Mouse (Mus musculus) brown adipose tissue, adult 24 weeks (tissue): ENCODE data around the gene Letm1. TPM values are rescaled to one million over a fixed set of nuclear protein-coding genes. Genes with fewer than 3 reads are reported as not detected.
A peak's percentile ranks its signal among the peaks of the same experiment; 100 is the strongest.

Experiments used
- H3K27ac ChIP-seq: fragments of 200-500 bp; replicated peaks from 2 replicates; pipeline ENCODE4 v1.5.1; 2012; ENCODE audit warnings: low read depth, mild to moderate bottlenecking, low read length
- H3K4me1 ChIP-seq: fragments of 200-500 bp; 2 replicates; pipeline ENCODE4 v1.6.1; 2012; ENCODE audit warnings: low read length, mixed read lengths; ENCODE audit not compliant: control insufficient read depth, insufficient read depth, insufficient read length
- H3K4me3 ChIP-seq: fragments of 200-500 bp; 2 replicates; pipeline ENCODE4 v1.5.1; 2012; ENCODE audit warnings: low read depth, mild to moderate bottlenecking, low read length, moderate library complexity; ENCODE audit not compliant: insufficient read depth
- polyA plus RNA-seq: library from polyadenylated mRNA; stranded (reverse); fragments of >200 nt; gene quantifications from 2 replicates; pipeline ENCODE4 v1.2.4, GENCODE M21; 2012; ENCODE audit not compliant: missing spikeins, insufficient read depth, insufficient read length

The Letm1 gene
- polyA plus RNA-seq, 1 experiment, result 124 TPM

- H3K27ac ChIP-seq, result no peak overlapping the region
- 0 out of 2 replicates have a peak, but pooled peaks cover 3% of the 10 kb centered on the region for H3K4me1 ChIP-seq
- no peak overlapping the region for H3K4me3 ChIP-seq
These were observed 77.5 kb downstream of the Letm1 start for GRCm38 (mm10) chr5:33704945-33705611.

GRCm38 (mm10) chr5:33703999-33704398 is 78.6 kb downstream of the Letm1 start:
- Histone ChIP-seq H3K27ac (no peak overlapping the region), H3K4me3 (no peak overlapping the region), H3K4me1 (0 out of 2 replicates have a peak, but pooled peaks cover 3% of the 10 kb centered on the region)

- Histone ChIP-seq H3K27ac (no peak overlapping the region), H3K4me1 (0 out of 2 replicates have a peak, but pooled peaks cover 3% of the 10 kb centered on the region), H3K4me3 (no peak overlapping the region)
These were observed 80.8 kb downstream of the Letm1 start for GRCm38 (mm10) chr5:33701832-33702231.

GRCm38 (mm10) chr5:33700010-33700409 is 82.6 kb downstream of the Letm1 start:
- no peak overlapping the region for H3K27ac ChIP-seq
- H3K4me1 ChIP-seq, result peaks cover 3% of the 10 kb centered on the region; the same call in 1 of the 2 replicates
- H3K4me3 ChIP-seq, result no peak overlapping the region

- H3K27ac ChIP-seq, result no peak overlapping the region
- H3K4me1 ChIP-seq, result peaks cover 3% of the 10 kb centered on the region; the same call in 1 of the 2 replicates
- no peak overlapping the region for H3K4me3 ChIP-seq
These were observed 83.9 kb downstream of the Letm1 start for GRCm38 (mm10) chr5:33698669-33699068.

- Histone ChIP-seq H3K4me1 (peaks cover 3% of the 10 kb centered on the region; the same call in 1 of the 2 replicates), H3K27ac (no peak overlapping the region), H3K4me3 (no peak overlapping the region)
These were observed 84.6 kb downstream of the Letm1 start for GRCm38 (mm10) chr5:33697947-33698512.

GRCm38 (mm10) chr5:33697534-33697933 is 85.1 kb downstream of the Letm1 start:
- Histone ChIP-seq H3K27ac (no peak overlapping the region), H3K4me3 (no peak overlapping the region), H3K4me1 (peaks cover 3% of the 10 kb centered on the region; the same call in 1 of the 2 replicates)

- Histone ChIP-seq H3K4me3 (no peak overlapping the region), H3K4me1 (peaks cover 3% of the 10 kb centered on the region; the same call in 1 of the 2 replicates), H3K27ac (no peak overlapping the region)
These were observed 86.2 kb downstream of the Letm1 start for GRCm38 (mm10) chr5:33696430-33696829.

- Histone ChIP-seq H3K4me3 (peak overlapping the region; percentile 71), H3K27ac (no peak overlapping the region), H3K4me1 (peaks cover 3% of the 10 kb centered on the region; the same call in 1 of the 2 replicates)
These were observed 86.9 kb downstream of the Letm1 start for GRCm38 (mm10) chr5:33695718-33696121.

GRCm38 (mm10) chr5:33694848-33695717 is 87.5 kb downstream of the Letm1 start:
- H3K4me1 ChIP-seq, result no peaks in the 10 kb centered on the region; the same call in 1 of the 2 replicates
- H3K27ac ChIP-seq, result peak overlapping the region; percentile 48; the same call in 1 of the 2 replicates
- peak overlapping the region; percentile 71 for H3K4me3 ChIP-seq

GRCm38 (mm10) chr5:33694461-33694847 is 88.2 kb downstream of the Letm1 start:
- Histone ChIP-seq H3K27ac (no peak overlapping the region), H3K4me3 (no peak overlapping the region), H3K4me1 (no peaks in the 10 kb centered on the region; the same call in 1 of the 2 replicates)

- no peak overlapping the region for H3K27ac ChIP-seq
- H3K4me3 ChIP-seq, result no peak overlapping the region
- H3K4me1 ChIP-seq, result peaks cover 3% of the 10 kb centered on the region; the same call in 1 of the 2 replicates
These were observed 90.2 kb downstream of the Letm1 start for GRCm38 (mm10) chr5:33692393-33692792.

- Histone ChIP-seq H3K4me3 (peak overlapping the region; percentile 27), H3K4me1 (peaks cover 3% of the 10 kb centered on the region; the same call in 1 of the 2 replicates), H3K27ac (peak overlapping the region; percentile 90)
These were observed 92.6 kb downstream of the Letm1 start for GRCm38 (mm10) chr5:33689852-33690645.
